ENCODE assay signal across 8 mouse cellular contexts in the genomic region with DNA sequence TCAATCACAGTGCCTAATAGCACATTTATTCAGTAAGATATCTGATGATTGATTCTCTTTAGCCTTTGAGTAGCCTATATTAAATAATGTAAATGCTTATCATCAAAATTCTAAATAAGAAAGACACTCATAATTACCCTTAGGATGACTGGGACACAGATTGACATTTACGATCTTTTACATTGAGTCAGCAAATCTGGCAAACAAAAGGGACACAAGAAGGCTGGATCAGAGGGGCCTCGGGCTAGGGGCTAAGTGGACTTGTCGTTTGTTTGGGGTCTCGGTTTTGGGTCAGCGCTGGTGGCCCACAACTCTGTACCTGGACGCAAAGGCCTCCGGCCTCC. TPM values are rescaled to one million over a fixed set of nuclear protein-coding genes. Genes with fewer than 3 reads are reported as not detected.
DNase-seq lines count a peak whose midpoint lies in the region; ATAC-seq and TF ChIP-seq lines count a peak whose summit lies in the region.

No protein-coding gene starts in this region.

- peak overlapping the region; percentile 88 for H3K4me3 ChIP-seq in spleen, adult 2 months (ENCODE audit: extremely low read depth, insufficient read depth, insufficient read length)
- H3K4me3 ChIP-seq in limb, embryonic 15.5 days, result peak overlapping the region; percentile 78

- H3K4me2 ChIP-seq in limb, embryonic 15.5 days, result peak overlapping the region; percentile 65

- no peak overlapping the region for H3K27ac ChIP-seq in spleen, adult 2 months (ENCODE audit: insufficient read depth, low read length)
- peak overlapping the region; percentile 94 for H3K27ac ChIP-seq in limb, embryonic 15.5 days

- H3K4me1 ChIP-seq in spleen, adult 2 months (ENCODE audit: control insufficient read depth, insufficient read depth, insufficient read length), result peaks cover 2% of the 10 kb centered on the region
- peaks cover 3% of the 10 kb centered on the region; the same call in 1 of the 2 replicates for H3K4me1 ChIP-seq in limb, embryonic 15.5 days

- peak overlapping the region; percentile 97 for H3K9ac ChIP-seq in limb, embryonic 15.5 days

- peaks cover 4% of the 10 kb centered on the region for H3K27me3 ChIP-seq in spleen, adult 2 months (ENCODE audit: control insufficient read depth, insufficient read depth, low read length)
- no peaks in the 10 kb centered on the region for H3K27me3 ChIP-seq in limb, embryonic 15.5 days

- DNase-seq in embryo, embryonic 10.5 days (ENCODE audit: low spot score), result peak; percentile 50
- DNase-seq in embryo, embryonic 11 days, result no peak
- DNase-seq in spleen, adult 2 months (ENCODE audit: low read depth in 1 of 2, low spot score in 2 of 2), result no peak
- no peak for DNase-seq in spleen, adult 12 weeks (ENCODE audit: low spot score)
- no peak for DNase-seq in urinary bladder, postnatal 10 days (ENCODE audit: low spot score)
- no peak for DNase-seq in frontal cortex, postnatal 14 days (ENCODE audit: low spot score in 2 of 2)
- DNase-seq in ovary, postnatal 14 days (ENCODE audit: low spot score), result no peak

- H3K36me3 ChIP-seq in spleen, adult 2 months (ENCODE audit: control insufficient read depth, insufficient read depth, low read length), result no peaks in the 10 kb centered on the region
- H3K36me3 ChIP-seq in limb, embryonic 15.5 days, result no peaks in the 10 kb centered on the region

- no peaks in the 10 kb centered on the region for H3K9me3 ChIP-seq in limb, embryonic 15.5 days

- no peak for ATAC-seq in limb, embryonic 15.5 days (ENCODE audit: insufficient number of reproducible peaks, low FRiP score, low TSS enrichment, low read depth)

- no peak for TF ChIP-seq CTCF in spleen, adult 2 months (IDR thresholded peaks at IDR 0.05; ENCODE audit: extremely low read depth, insufficient read depth, insufficient read length, insufficient replicate concordance)

- no peak for TF ChIP-seq POLR2A in spleen, adult 2 months (IDR thresholded peaks at IDR 0.05; ENCODE audit: low read depth, low read length)

- WGBS in spleen, adult 2 months, result 10% methylated on average over 7 of the region's 7 CpGs
- 3% methylated on average over 7 of the region's 7 CpGs for WGBS in limb, embryonic 15.5 days

RNA-seq across cellular contexts. Expression of gene Patj, which starts 0.3 kb away (rescaled TPM):
- polyA plus RNA-seq in spleen, adult 2 months (2012; rRNA removed), result 4.9 TPM in 2 replicates
- 11.2 and 13.4 TPM in 2 replicates for polyA plus RNA-seq in limb, embryonic 15.5 days (2015; fragmentation: Nextera tagmentation; extraction: Ambion mirVana)

RNA-seq across cellular contexts. Expression of gene Tm2d1, which starts 12.2 kb away (rescaled TPM):
- polyA plus RNA-seq in spleen, adult 2 months (2012; rRNA removed), result 4.0 and 7.6 TPM in 2 replicates
- polyA plus RNA-seq in limb, embryonic 15.5 days (2015; fragmentation: Nextera tagmentation; extraction: Ambion mirVana), result 83.4 and 87.7 TPM in 2 replicates
